Mouse (Mus musculus): ENCODE measurements around the gene Afap1.
A peak's percentile ranks its signal among the peaks of the same experiment; 100 is the strongest.

Gene Afap1

GRCm38 (mm10) chr5:35938249-35939223 is 45.4 kb downstream of the Afap1 start:
- DNase-seq: no peak

- no peak for DNase-seq
Observed at GRCm38 (mm10) chr5:35939958-35940357, 46.8 kb downstream of the Afap1 start.

GRCm38 (mm10) chr5:35943541-35943940 is 50.4 kb downstream of the Afap1 start:
- peak; percentile 34 for DNase-seq

GRCm38 (mm10) chr5:35946841-35947240 is 53.7 kb downstream of the Afap1 start:
- no peak for DNase-seq

- DNase-seq: no peak
Observed at GRCm38 (mm10) chr5:35947427-35947826, 54.3 kb downstream of the Afap1 start.

GRCm38 (mm10) chr5:35948225-35948975 is 55.3 kb downstream of the Afap1 start:
- DNase-seq: no peak

- DNase-seq: no peak
Observed at GRCm38 (mm10) chr5:35949061-35949460, 55.9 kb downstream of the Afap1 start.

GRCm38 (mm10) chr5:35950504-35950903 is 57.4 kb downstream of the Afap1 start:
- no peak for DNase-seq

GRCm38 (mm10) chr5:35954055-35954718 is 61.1 kb downstream of the Afap1 start:
- DNase-seq: no peak

- DNase-seq: no peak
Observed at GRCm38 (mm10) chr5:35956268-35956667, 63.1 kb downstream of the Afap1 start.

- DNase-seq: no peak
Observed at GRCm38 (mm10) chr5:35958681-35959080, 65.6 kb downstream of the Afap1 start.

- no peak for DNase-seq
Observed at GRCm38 (mm10) chr5:35960168-35960567, 67.0 kb downstream of the Afap1 start.

GRCm38 (mm10) chr5:35961271-35961670 is 68.2 kb downstream of the Afap1 start:
- no peak for DNase-seq

- no peak for DNase-seq
Observed at GRCm38 (mm10) chr5:35963635-35964034, 70.5 kb downstream of the Afap1 start.

- DNase-seq: no peak
Observed at GRCm38 (mm10) chr5:35965036-35965435, 71.9 kb downstream of the Afap1 start.

- DNase-seq: no peak
Observed at GRCm38 (mm10) chr5:35969857-35970256, 76.7 kb downstream of the Afap1 start.

- DNase-seq: peak; percentile 61
Observed at GRCm38 (mm10) chr5:35970380-35971105, 77.4 kb downstream of the Afap1 start.

- DNase-seq: peak; percentile 83
Observed at GRCm38 (mm10) chr5:35971841-35972578, 78.9 kb downstream of the Afap1 start.

GRCm38 (mm10) chr5:35972739-35973138 is 79.6 kb downstream of the Afap1 start:
- no peak for DNase-seq

GRCm38 (mm10) chr5:35973800-35974199 is 80.7 kb downstream of the Afap1 start:
- DNase-seq: peak; percentile 91

GRCm38 (mm10) chr5:35974265-35974664 is 81.1 kb downstream of the Afap1 start:
- DNase-seq: no peak

GRCm38 (mm10) chr5:35975681-35976080 is 82.6 kb downstream of the Afap1 start:
- DNase-seq: peak; percentile 81

Data from lung, postnatal 14 days (tissue).